Mouse (Mus musculus) lung, embryonic 14.5 days (tissue): Measurements from ENCODE around the gene Rbms2. TPM values are rescaled to one million over a fixed set of nuclear protein-coding genes. Genes with fewer than 3 reads are reported as not detected.
"Not testable (repeated sequence)": the region's sequence is repeated elsewhere in the genome, so short reads cannot be mapped to it uniquely, and the experiment has no call there.

Source experiments
- ATAC-seq: fragments of 200-750 bp; cut with Nextera tagmentation; 2 replicates; pipeline ENCODE4 v1.8.0; 2017; ENCODE audit warnings: mild to moderate bottlenecking, moderate TSS enrichment, moderate library complexity; ENCODE audit not compliant: insufficient read depth
- DNase-seq: peaks from one replicate; pipeline ENCODE4 v3.0.0-alpha.2; 2015
- H3K27ac ChIP-seq: fragments of 300-500 bp; sonication (generic); 2 replicates; pipeline ENCODE4 v1.5.1; 2014; ENCODE audit warnings: low read depth, mild to moderate bottlenecking, moderate library complexity
- H3K27me3 ChIP-seq: fragments of 300-500 bp; sonication (generic); 2 replicates; pipeline ENCODE4 v1.6.1; 2014; ENCODE audit warnings: low read length, control low read depth; ENCODE audit not compliant: insufficient read depth
- H3K36me3 ChIP-seq: fragments of 300-500 bp; sonication (generic); 2 replicates; pipeline ENCODE4 v1.6.1; 2014; ENCODE audit warnings: control low read depth; ENCODE audit not compliant: insufficient read depth
- H3K4me1 ChIP-seq: fragments of 300-500 bp; sonication (generic); 2 replicates; pipeline ENCODE4 v1.6.1; 2014; ENCODE audit warnings: antibody characterized with exemption, control low read depth; ENCODE audit not compliant: insufficient read depth
- H3K4me2 ChIP-seq: fragments of 300-500 bp; sonication (generic); 2 replicates; pipeline ENCODE4 v1.6.1; 2014; ENCODE audit warnings: mild to moderate bottlenecking
- H3K4me3 ChIP-seq: fragments of 300-500 bp; sonication (generic); 2 replicates; pipeline ENCODE4 v1.5.1; 2014; ENCODE audit warnings: low read depth, low read length
- H3K9ac ChIP-seq: fragments of 300-500 bp; sonication (generic); 2 replicates; pipeline ENCODE4 v1.6.1; 2014
- H3K9me3 ChIP-seq: fragments of 300-500 bp; sonication (generic); 2 replicates; pipeline ENCODE4 v1.6.1; 2016; ENCODE audit warnings: low read depth, low read length, control low read depth
- CTCF ChIP-seq: IDR thresholded peaks from 2 replicates; pipeline ENCODE4 v1.5.1; 2016; ENCODE audit warnings: antibody characterized with exemption, low read depth
- WGBS: fragments of 180-500 bp; shearing (Covaris S2); extraction: QIAGEN DNeasy Blood & Tissue Kit; methylation state at CpG from one replicate; pipeline ENCODE4 v1.1.7; 2014; 5-methylcytosine and 5-hydroxymethylcytosine counted together
- polyA plus RNA-seq: library from polyadenylated mRNA; unstranded; fragments of >200 nt; fragmentation: Nextera tagmentation; extraction: Ambion mirVana; gene quantifications from 2 replicates; pipeline ENCODE4 v1.2.1, GENCODE M21; 2014

Rbms2 gene
- polyA plus RNA-seq, 1 experiment from 2014 or later, result 27.6 TPM

- peak overlapping the region; percentile 91 for H3K27ac ChIP-seq
- H3K4me1 ChIP-seq, result peaks cover 24% of the 10 kb centered on the region
- ATAC-seq, result peak; percentile 58
- H3K4me2 ChIP-seq, result peak overlapping the region; percentile 96
- H3K27me3 ChIP-seq, result no peaks in the 10 kb centered on the region
- peaks cover 50% of the 10 kb centered on the region for H3K36me3 ChIP-seq
- DNase-seq, result peak; percentile 96
- H3K9ac ChIP-seq, result peak overlapping the region; percentile 64
- peak overlapping the region; percentile 87 for H3K4me3 ChIP-seq
- 8% methylated on average over 14 of the region's 14 CpGs for WGBS
- TF ChIP-seq CTCF, result peak; percentile 83
- H3K9me3 ChIP-seq, result no peaks in the 10 kb centered on the region
Observed at GRCm38 (mm10) chr10:128090651-128091563, 89.2 kb downstream of the Rbms2 start.

- DNase-seq (no peak), ATAC-seq (no peak)
- Histone ChIP-seq H3K27me3 (no peaks in the 10 kb centered on the region), H3K4me2 (no peak overlapping the region), H3K4me3 (no peak overlapping the region), H3K36me3 (peaks cover 60% of the 10 kb centered on the region), H3K27ac (no peak overlapping the region), H3K9ac (no peak overlapping the region), H3K9me3 (no peaks in the 10 kb centered on the region), H3K4me1 (peaks cover 19% of the 10 kb centered on the region; the same call in 1 of the 2 replicates)
- TF ChIP-seq CTCF, result no peak
- WGBS, result 49% methylated on average over 5 of the region's 5 CpGs
Observed at GRCm38 (mm10) chr10:128089842-128090241, 90.3 kb downstream of the Rbms2 start.

- Histone ChIP-seq H3K27me3 (no peaks in the 10 kb centered on the region), H3K9me3 (no peaks in the 10 kb centered on the region), H3K36me3 (peaks cover 67% of the 10 kb centered on the region), H3K4me3 (no peak overlapping the region), H3K27ac (no peak overlapping the region), H3K4me1 (peaks cover 7% of the 10 kb centered on the region; the same call in 1 of the 2 replicates), H3K9ac (no peak overlapping the region), H3K4me2 (no peak overlapping the region)
- no peak for DNase-seq
- WGBS, result 92% methylated on average over 5 of the region's 5 CpGs
- no peak for TF ChIP-seq CTCF
- ATAC-seq, result no peak
Observed at GRCm38 (mm10) chr10:128088181-128088580, 91.9 kb downstream of the Rbms2 start.

GRCm38 (mm10) chr10:128087216-128087615, 92.9 kb downstream of the Rbms2 start:
- not testable (repeated sequence) for H3K9ac ChIP-seq, H3K27ac ChIP-seq, H3K9me3 ChIP-seq, H3K4me3 ChIP-seq, H3K27me3 ChIP-seq, ATAC-seq, H3K4me2 ChIP-seq, DNase-seq, H3K4me1 ChIP-seq
- H3K36me3 ChIP-seq, result peaks cover 67% of the 10 kb centered on the region
- 82% methylated on average over 2 of the region's 2 CpGs for WGBS

- peaks cover 1% of the 10 kb centered on the region; the same call in 1 of the 2 replicates for H3K4me1 ChIP-seq
- H3K36me3 ChIP-seq, result peaks cover 67% of the 10 kb centered on the region
- no peak overlapping the region for H3K9ac ChIP-seq
- DNase-seq (peak; percentile 61), ATAC-seq (no peak)
- no peak overlapping the region for H3K4me3 ChIP-seq
- H3K9me3 ChIP-seq, result no peaks in the 10 kb centered on the region
- 78% methylated on average over 6 of the region's 6 CpGs for WGBS
- no peak overlapping the region for H3K4me2 ChIP-seq
- TF ChIP-seq CTCF, result peak; percentile 54
- no peak overlapping the region for H3K27ac ChIP-seq
- H3K27me3 ChIP-seq, result no peaks in the 10 kb centered on the region
Observed at GRCm38 (mm10) chr10:128086391-128086790, 93.7 kb downstream of the Rbms2 start.

- H3K4me2 ChIP-seq, result peak overlapping the region; percentile 77
- H3K27ac ChIP-seq, result no peak overlapping the region
- H3K4me1 ChIP-seq, result no peaks in the 10 kb centered on the region; the same call in 1 of the 2 replicates
- H3K9ac ChIP-seq, result peak overlapping the region; percentile 99
- WGBS, result 0% methylated on average over 3 of the region's 3 CpGs
- H3K27me3 ChIP-seq, result no peaks in the 10 kb centered on the region
- H3K9me3 ChIP-seq, result no peaks in the 10 kb centered on the region
- ATAC-seq, result no peak
- peaks cover 50% of the 10 kb centered on the region for H3K36me3 ChIP-seq
- no peak for TF ChIP-seq CTCF
- DNase-seq, result no peak
- H3K4me3 ChIP-seq, result peak overlapping the region; percentile 97
Observed at GRCm38 (mm10) chr10:128084160-128084559, 95.9 kb downstream of the Rbms2 start.

- Histone ChIP-seq H3K9me3 (no peaks in the 10 kb centered on the region), H3K27ac (peak overlapping the region; percentile 86), H3K4me3 (peak overlapping the region; percentile 97), H3K36me3 (peaks cover 45% of the 10 kb centered on the region), H3K4me2 (peak overlapping the region; percentile 77), H3K9ac (peak overlapping the region; percentile 99), H3K27me3 (no peaks in the 10 kb centered on the region), H3K4me1 (no peaks in the 10 kb centered on the region; the same call in 1 of the 2 replicates)
- peak; percentile 23 for DNase-seq
- TF ChIP-seq CTCF, result no peak
- ATAC-seq, result no peak
- WGBS, result under 1% methylated on average over 22 of the region's 22 CpGs
Observed at GRCm38 (mm10) chr10:128083688-128084087, 96.4 kb downstream of the Rbms2 start.
